Mouse (Mus musculus) limb, embryonic 12.5 days (tissue): ENCODE data around the gene Pole3. TPM values are rescaled to one million over a fixed set of nuclear protein-coding genes. Genes with fewer than 3 reads are reported as not detected.

Experiments used
- ATAC-seq: fragments of 200-750 bp; cut with Nextera tagmentation; 2 replicates; pipeline ENCODE4 v1.8.0; 2017; ENCODE audit warnings: low read depth, moderate TSS enrichment; ENCODE audit not compliant: insufficient number of reproducible peaks, insufficient read depth, low FRiP score, low TSS enrichment
- H3K27ac ChIP-seq: fragments of 300-500 bp; sonication (generic); 2 replicates; pipeline ENCODE4 v1.5.1; 2016; ENCODE audit warnings: mild to moderate bottlenecking, moderate library complexity
- H3K27me3 ChIP-seq: fragments of 300-500 bp; sonication (generic); 2 replicates; pipeline ENCODE4 v1.6.1; 2016; ENCODE audit warnings: mild to moderate bottlenecking, moderate library complexity
- H3K36me3 ChIP-seq: fragments of 300-500 bp; sonication (generic); 2 replicates; pipeline ENCODE4 v1.6.1; 2016; ENCODE audit warnings: mild to moderate bottlenecking, moderate library complexity
- H3K4me1 ChIP-seq: fragments of 300-500 bp; sonication (generic); replicated peaks from 2 replicates; pipeline ENCODE4 v1.6.1; 2016
- H3K4me2 ChIP-seq: fragments of 300-500 bp; sonication (generic); 2 replicates; pipeline ENCODE4 v1.6.1; 2016; ENCODE audit warnings: mild to moderate bottlenecking, moderate library complexity
- H3K4me3 ChIP-seq: fragments of 300-500 bp; sonication (generic); replicated peaks from 2 replicates; pipeline ENCODE4 v1.5.1; 2016; ENCODE audit warnings: mild to moderate bottlenecking
- H3K9ac ChIP-seq: fragments of 300-500 bp; sonication (generic); replicated peaks from 2 replicates; pipeline ENCODE4 v1.6.1; 2016; ENCODE audit warnings: mild to moderate bottlenecking, moderate library complexity
- H3K9me3 ChIP-seq: fragments of 300-500 bp; sonication (generic); 2 replicates; pipeline ENCODE4 v1.6.1; 2016; ENCODE audit warnings: mild to moderate bottlenecking, moderate library complexity
- WGBS: fragments of 180-500 bp; shearing (Covaris S2); methylation state at CpG from one replicate; pipeline ENCODE4 v1.1.7; 2016; 5-methylcytosine and 5-hydroxymethylcytosine counted together
- polyA plus RNA-seq: library from polyadenylated mRNA; unstranded; fragments of >200 nt; fragmentation: Nextera tagmentation; extraction: Ambion mirVana; gene quantifications from 2 replicates; pipeline ENCODE4 v1.2.1, GENCODE M21; 2016

Pole3 gene
- polyA plus RNA-seq = 95.3 and 96.9 TPM in 2 replicates

DNA sequence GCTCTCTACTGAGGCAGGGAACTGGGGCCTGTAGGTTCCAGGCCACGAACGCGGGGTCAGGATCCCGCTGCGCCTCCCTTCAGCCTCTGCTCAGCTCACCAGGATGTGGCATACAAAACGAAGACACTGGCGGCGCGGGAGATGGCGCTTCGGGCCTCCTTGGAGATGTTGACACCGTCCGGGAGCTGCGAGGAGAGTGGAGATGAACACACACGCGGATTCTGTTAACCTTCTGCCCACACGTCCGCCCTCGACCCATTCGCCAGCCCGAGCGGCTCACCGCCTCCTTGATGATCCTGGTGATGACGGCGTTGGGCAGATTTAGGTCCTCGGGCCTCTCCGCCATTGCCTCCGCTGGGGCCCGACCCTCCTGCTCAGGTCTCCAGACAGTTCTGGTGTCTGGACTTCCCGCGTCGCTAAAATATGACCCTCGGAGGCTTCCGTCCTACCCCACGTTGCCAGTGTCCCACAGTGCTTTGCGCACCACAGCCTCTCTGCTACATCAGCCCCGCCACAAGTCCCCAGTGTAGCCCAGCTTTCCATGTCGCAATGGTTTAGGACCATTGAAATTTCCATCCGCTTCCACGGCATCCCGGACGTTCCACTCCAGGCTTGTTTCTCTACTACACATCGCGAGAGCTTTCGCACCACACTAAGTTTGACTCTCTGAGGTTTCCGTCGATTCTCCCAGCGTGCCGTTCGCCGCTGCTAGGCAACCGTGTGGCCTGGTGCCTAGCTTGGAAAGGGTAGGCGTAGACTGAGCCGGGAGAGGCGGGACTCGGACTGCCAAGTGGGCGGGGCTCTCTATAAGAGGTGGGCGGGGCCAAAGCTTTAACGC is at the start of gene Pole3, which contains the start of gene 4933430I17Rik:
Pole3 (minus strand) TSS at position 418 of the 838 bp plus-strand sequence.
4933430I17Rik (plus strand) TSS at position 719 of the 838 bp plus-strand sequence.
- peak within 1 kb of the TSS; percentile 84 for H3K4me3 ChIP-seq
- peaks cover 12% of the 10 kb centered on the region for H3K4me1 ChIP-seq
- ATAC-seq = peak; percentile 98
- peak within 1 kb of the TSS; percentile 90 for H3K4me2 ChIP-seq
- H3K27me3 ChIP-seq = no peaks in the 10 kb centered on the region
- under 1% methylated on average over 59 of the region's 59 CpGs for WGBS
- peak within 1 kb of the TSS; percentile 92 for H3K27ac ChIP-seq
- H3K9me3 ChIP-seq = no peaks in the 10 kb centered on the region
- H3K36me3 ChIP-seq = peaks cover 18% of the 10 kb centered on the region; the same call in 1 of the 2 replicates
- H3K9ac ChIP-seq = peak within 1 kb of the TSS; percentile 85

- Histone ChIP-seq H3K27me3 (no peaks in the 10 kb centered on the region), H3K4me1 (0 out of 2 replicates have a peak, but pooled peaks cover 7% of the 10 kb centered on the region), H3K36me3 (no peaks in the 10 kb centered on the region), H3K4me3 (no peak overlapping the region), H3K9ac (no peak overlapping the region), H3K27ac (no peak overlapping the region), H3K9me3 (no peaks in the 10 kb centered on the region), H3K4me2 (no peak overlapping the region)
- WGBS = 63% methylated on average over 5 of the region's 5 CpGs
- ATAC-seq = no peak
Observed at GRCm38 (mm10) chr4:62570029-62570428, 45.2 kb upstream of the Pole3 start.

GRCm38 (mm10) chr4:62569603-62570002 is 44.7 kb upstream of the Pole3 start:
- Histone ChIP-seq H3K27ac (no peak overlapping the region), H3K27me3 (no peaks in the 10 kb centered on the region), H3K36me3 (no peaks in the 10 kb centered on the region), H3K9ac (no peak overlapping the region), H3K9me3 (no peaks in the 10 kb centered on the region), H3K4me2 (no peak overlapping the region), H3K4me1 (0 out of 2 replicates have a peak, but pooled peaks cover 7% of the 10 kb centered on the region), H3K4me3 (no peak overlapping the region)
- ATAC-seq = no peak
- 92% methylated on average over 5 of the region's 5 CpGs for WGBS

DNA sequence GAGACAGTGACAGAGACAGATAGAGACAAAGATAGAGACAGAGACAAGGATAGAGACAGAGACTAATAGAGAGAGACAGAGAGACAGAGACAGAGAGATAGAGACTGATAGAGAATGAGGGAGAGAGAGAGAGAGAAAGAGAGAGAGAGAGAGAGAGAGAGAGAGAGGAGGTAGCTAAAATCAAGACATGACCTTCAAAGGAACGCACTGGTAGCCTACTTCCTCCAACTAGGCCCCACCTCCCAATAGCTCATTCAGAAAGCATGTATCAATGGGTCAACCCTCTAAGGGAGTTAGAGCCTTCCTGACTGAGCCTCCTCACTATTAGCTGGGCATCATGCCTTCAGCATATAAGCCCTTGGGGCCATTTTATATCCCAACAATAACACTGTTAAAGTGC is 43.5 kb upstream of the Pole3 start:
- WGBS = 90% methylated on average over 1 of the region's 1 CpGs
- no peak overlapping the region for H3K9ac ChIP-seq
- no peak overlapping the region for H3K4me2 ChIP-seq
- H3K27me3 ChIP-seq = no peaks in the 10 kb centered on the region
- H3K36me3 ChIP-seq = no peaks in the 10 kb centered on the region
- no peak overlapping the region for H3K4me3 ChIP-seq
- ATAC-seq = no peak
- H3K4me1 ChIP-seq = 0 out of 2 replicates have a peak, but pooled peaks cover 7% of the 10 kb centered on the region
- H3K27ac ChIP-seq = no peak overlapping the region
- H3K9me3 ChIP-seq = no peaks in the 10 kb centered on the region

- 91% methylated on average over 6 of the region's 6 CpGs for WGBS
- Histone ChIP-seq H3K4me1 (0 out of 2 replicates have a peak, but pooled peaks cover 7% of the 10 kb centered on the region), H3K27ac (no peak overlapping the region), H3K27me3 (no peaks in the 10 kb centered on the region), H3K4me2 (no peak overlapping the region), H3K9me3 (no peaks in the 10 kb centered on the region), H3K4me3 (no peak overlapping the region), H3K9ac (no peak overlapping the region), H3K36me3 (no peaks in the 10 kb centered on the region)
- ATAC-seq = no peak
Observed at GRCm38 (mm10) chr4:62567696-62568095, 42.8 kb upstream of the Pole3 start.

GRCm38 (mm10) chr4:62566530-62566929 is 41.7 kb upstream of the Pole3 start:
- no peak overlapping the region for H3K27ac ChIP-seq
- ATAC-seq = no peak

GRCm38 (mm10) chr4:62562006-62562405 is 37.1 kb upstream of the Pole3 start:
- Histone ChIP-seq H3K9ac (no peak overlapping the region), H3K27ac (no peak overlapping the region), H3K36me3 (no peaks in the 10 kb centered on the region), H3K27me3 (no peaks in the 10 kb centered on the region), H3K4me1 (0 out of 2 replicates have a peak, but pooled peaks cover 13% of the 10 kb centered on the region), H3K4me3 (no peak overlapping the region), H3K9me3 (no peaks in the 10 kb centered on the region), H3K4me2 (no peak overlapping the region)
- ATAC-seq = no peak
- WGBS = 65% methylated on average over 4 of the region's 4 CpGs

More at GRCm38 (mm10) chr4:62566530-62566929, 41.7 kb upstream of the Pole3 start:
- no peaks in the 10 kb centered on the region for H3K36me3 ChIP-seq
- WGBS = 68% methylated on average over 4 of the region's 4 CpGs
- H3K27me3 ChIP-seq = no peaks in the 10 kb centered on the region
- no peak overlapping the region for H3K4me2 ChIP-seq
- 0 out of 2 replicates have a peak, but pooled peaks cover 7% of the 10 kb centered on the region for H3K4me1 ChIP-seq
- no peaks in the 10 kb centered on the region for H3K9me3 ChIP-seq
- no peak overlapping the region for H3K4me3 ChIP-seq
- no peak overlapping the region for H3K9ac ChIP-seq

DNA sequence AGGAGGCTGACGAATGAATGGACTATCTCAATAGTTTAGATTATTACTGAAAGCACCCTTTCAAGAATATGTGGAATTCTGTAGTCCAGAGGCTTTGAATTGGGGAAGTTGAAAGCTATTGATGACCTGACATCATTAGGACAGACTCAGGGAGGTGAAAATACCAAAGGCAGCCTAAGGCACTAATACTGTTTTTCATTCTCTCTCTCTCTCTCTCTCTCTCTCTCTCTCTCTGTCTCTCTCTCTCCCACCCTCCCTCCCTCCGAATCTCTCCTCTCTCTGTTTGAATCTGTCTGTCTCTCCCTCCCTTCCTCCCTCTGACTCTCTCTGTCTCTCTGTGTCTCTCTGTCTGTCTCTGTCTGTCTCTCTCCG is 36.7 kb upstream of the Pole3 start:
- 64% methylated on average over 3 of the region's 3 CpGs for WGBS
- 0 out of 2 replicates have a peak, but pooled peaks cover 11% of the 10 kb centered on the region for H3K4me1 ChIP-seq
- no peak overlapping the region for H3K4me2 ChIP-seq
- no peak for ATAC-seq
- H3K9me3 ChIP-seq = no peaks in the 10 kb centered on the region
- H3K9ac ChIP-seq = no peak overlapping the region
- H3K4me3 ChIP-seq = no peak overlapping the region
- H3K27me3 ChIP-seq = no peaks in the 10 kb centered on the region
- no peaks in the 10 kb centered on the region for H3K36me3 ChIP-seq
- no peak overlapping the region for H3K27ac ChIP-seq

DNA sequence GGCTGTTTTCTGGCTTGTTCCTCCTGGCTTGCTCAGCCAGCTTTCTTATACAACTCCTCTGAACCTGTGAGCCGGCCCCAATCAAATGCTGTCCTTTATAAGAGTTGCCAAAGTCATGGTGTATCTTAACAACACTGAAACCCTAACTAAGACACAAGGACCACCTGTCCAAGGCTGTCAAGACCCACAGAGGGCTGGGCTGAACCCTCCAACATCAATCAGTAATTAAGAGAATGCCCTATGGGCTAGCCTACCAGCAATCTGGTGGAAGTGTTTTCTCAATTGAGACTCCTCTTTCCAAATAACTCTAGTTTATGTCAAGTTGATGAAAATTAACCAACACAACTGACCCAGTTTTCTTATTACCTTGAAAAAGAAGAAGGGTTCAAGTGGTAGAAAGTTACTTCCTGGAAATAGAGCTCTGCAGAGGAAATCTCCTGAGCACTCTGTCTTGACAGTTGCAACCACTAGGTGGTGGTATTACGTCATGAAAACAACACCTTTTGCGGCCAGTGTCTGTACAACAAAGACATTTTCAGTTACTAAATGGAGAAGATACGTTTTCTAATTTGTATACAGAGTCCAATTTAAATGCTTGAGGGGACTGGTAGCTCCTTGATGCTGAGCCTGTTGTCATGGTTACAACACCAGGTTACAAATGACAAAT is 36.2 kb upstream of the Pole3 start:
- no peaks in the 10 kb centered on the region for H3K36me3 ChIP-seq
- no peak; the same call in 1 of the 2 replicates for ATAC-seq
- no peak overlapping the region for H3K4me2 ChIP-seq
- no peak overlapping the region for H3K4me3 ChIP-seq
- no peaks in the 10 kb centered on the region for H3K9me3 ChIP-seq
- H3K27me3 ChIP-seq = no peaks in the 10 kb centered on the region
- H3K27ac ChIP-seq = no peak overlapping the region
- WGBS = 25% methylated on average over 4 of the region's 4 CpGs
- H3K4me1 ChIP-seq = 0 out of 2 replicates have a peak, but pooled peaks cover 6% of the 10 kb centered on the region
- no peak overlapping the region for H3K9ac ChIP-seq

GRCm38 (mm10) chr4:62559797-62560329 is 35.0 kb upstream of the Pole3 start, which contains the start of gene Rgs3:
Rgs3 (plus strand) TSS chr4:62559847.
- no peak for ATAC-seq
- Histone ChIP-seq H3K36me3 (no peaks in the 10 kb centered on the region), H3K27ac (no peak within 1 kb of the TSS), H3K27me3 (no peaks in the 10 kb centered on the region), H3K9me3 (no peaks in the 10 kb centered on the region), H3K9ac (0 out of 2 replicates have a peak within 1 kb of the TSS, but pooled peaks have one; percentile 18), H3K4me2 (no peak within 1 kb of the TSS), H3K4me3 (no peak within 1 kb of the TSS), H3K4me1 (0 out of 2 replicates have a peak, but pooled peaks cover 6% of the 10 kb centered on the region)
- 62% methylated on average over 6 of the region's 6 CpGs for WGBS

GRCm38 (mm10) chr4:62557436-62557835 is 32.6 kb upstream of the Pole3 start:
- ATAC-seq = no peak
- H3K27ac ChIP-seq = no peak overlapping the region
- H3K9me3 ChIP-seq = no peaks in the 10 kb centered on the region
- no peak overlapping the region for H3K4me2 ChIP-seq
- no peak overlapping the region for H3K4me3 ChIP-seq
- no peak overlapping the region for H3K9ac ChIP-seq
- WGBS = 62% methylated on average over 3 of the region's 3 CpGs
- no peaks in the 10 kb centered on the region for H3K36me3 ChIP-seq
- peaks cover 3% of the 10 kb centered on the region; the same call in 1 of the 2 replicates for H3K27me3 ChIP-seq
- H3K4me1 ChIP-seq = 0 out of 2 replicates have a peak, but pooled peaks cover 6% of the 10 kb centered on the region
